Mouse (Mus musculus): Measurements from ENCODE around the gene Sgca. TPM values are rescaled to one million over a fixed set of nuclear protein-coding genes. Genes with fewer than 3 reads are reported as not detected.

The Sgca gene
- polyA plus RNA-seq, 1 experiment from 2014 or later: not detected

DNA sequence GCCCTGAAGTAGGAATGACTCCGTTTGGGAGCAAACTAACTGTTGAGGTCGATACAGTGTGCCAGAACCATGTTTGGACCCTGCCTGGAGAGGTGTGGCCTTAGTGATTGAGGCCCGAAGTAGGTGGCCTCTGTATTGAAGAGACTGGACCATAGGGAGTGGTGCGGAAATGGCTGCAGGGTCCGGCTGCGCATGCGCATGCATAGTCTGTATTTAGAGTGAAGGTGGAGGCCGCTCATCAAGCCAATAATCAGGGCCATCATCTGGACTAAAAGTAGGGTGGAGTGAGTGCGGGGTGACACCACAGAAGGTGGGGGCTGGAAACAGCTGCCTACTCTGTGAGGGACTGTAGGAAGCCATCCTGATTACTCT lies 18.4 kb downstream of the Sgca start:
- ATAC-seq (replicated peaks): 0 out of 2 replicates have a peak, but pooled peaks have one; percentile 26
- peaks cover 21% of the 10 kb centered on the region for H3K4me1 ChIP-seq
- WGBS: 84% methylated on average over 9 of the region's 9 CpGs
- H3K36me3 ChIP-seq: no peaks in the 10 kb centered on the region
- no peak overlapping the region for H3K4me3 ChIP-seq
- H3K9ac ChIP-seq (replicated peaks): no peak overlapping the region
- H3K27ac ChIP-seq (replicated peaks): peak overlapping the region; percentile 47
- H3K27me3 ChIP-seq: no peaks in the 10 kb centered on the region
- H3K4me2 ChIP-seq (replicated peaks): no peak overlapping the region
- H3K9me3 ChIP-seq: no peaks in the 10 kb centered on the region

DNA sequence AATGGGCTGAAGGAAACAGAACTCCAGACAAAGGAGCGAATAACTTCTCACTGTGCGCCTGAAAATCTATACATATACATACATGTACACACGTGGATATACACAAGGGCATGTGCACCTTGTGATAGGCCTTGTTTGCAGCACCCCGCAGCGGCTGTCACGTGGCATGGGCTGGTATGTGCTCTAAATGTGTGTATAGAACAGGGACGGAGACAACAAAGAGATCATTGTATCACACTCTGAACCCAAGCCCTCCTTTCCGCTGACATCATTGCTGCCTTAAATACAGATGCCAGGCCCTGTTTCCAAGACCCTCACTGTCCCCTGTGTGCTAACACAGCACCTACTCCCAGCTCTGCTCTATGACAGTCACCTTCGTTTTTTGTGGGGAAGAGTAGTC lies 21.0 kb downstream of the Sgca start:
- Histone ChIP-seq H3K36me3 (no peaks in the 10 kb centered on the region), H3K9me3 (no peaks in the 10 kb centered on the region), H3K27me3 (no peaks in the 10 kb centered on the region), H3K4me3 (no peak overlapping the region), H3K27ac (replicated peaks) (no peak overlapping the region), H3K4me1 (peaks cover 28% of the 10 kb centered on the region), H3K4me2 (replicated peaks) (no peak overlapping the region), H3K9ac (replicated peaks) (no peak overlapping the region)
- ATAC-seq (replicated peaks): peak; percentile 39; the same call in 1 of the 2 replicates
- WGBS: 39% methylated on average over 9 of the region's 9 CpGs

DNA sequence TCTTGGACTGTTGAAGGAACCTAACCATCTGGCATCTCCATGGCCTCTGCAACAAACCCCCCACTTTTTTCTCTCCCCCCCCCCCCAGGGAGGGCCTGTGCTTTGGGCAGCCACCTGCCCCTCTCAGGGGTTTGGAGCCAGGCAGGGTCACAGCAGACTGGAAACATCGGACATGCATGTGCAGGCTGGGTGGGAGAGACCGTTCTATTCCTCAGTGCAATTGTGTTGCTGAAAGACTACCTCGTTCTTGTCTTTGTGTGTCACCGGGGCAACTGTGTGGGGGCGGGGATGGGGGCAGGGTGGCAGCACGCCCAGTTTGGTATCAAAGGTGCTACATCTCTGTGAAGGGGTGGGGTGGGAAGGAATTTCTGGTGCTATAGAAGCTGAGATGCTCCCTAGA lies 24.0 kb downstream of the Sgca start:
- Histone ChIP-seq H3K4me2 (replicated peaks) (no peak overlapping the region), H3K27ac (replicated peaks) (peak overlapping the region; percentile 48), H3K4me3 (no peak overlapping the region), H3K9me3 (no peaks in the 10 kb centered on the region), H3K9ac (replicated peaks) (no peak overlapping the region), H3K36me3 (no peaks in the 10 kb centered on the region), H3K4me1 (peaks cover 18% of the 10 kb centered on the region), H3K27me3 (no peaks in the 10 kb centered on the region)
- under 1% methylated on average over 6 of the region's 6 CpGs for WGBS
- 0 out of 2 replicates have a peak, but pooled peaks have one; percentile 48 for ATAC-seq (replicated peaks)

DNA sequence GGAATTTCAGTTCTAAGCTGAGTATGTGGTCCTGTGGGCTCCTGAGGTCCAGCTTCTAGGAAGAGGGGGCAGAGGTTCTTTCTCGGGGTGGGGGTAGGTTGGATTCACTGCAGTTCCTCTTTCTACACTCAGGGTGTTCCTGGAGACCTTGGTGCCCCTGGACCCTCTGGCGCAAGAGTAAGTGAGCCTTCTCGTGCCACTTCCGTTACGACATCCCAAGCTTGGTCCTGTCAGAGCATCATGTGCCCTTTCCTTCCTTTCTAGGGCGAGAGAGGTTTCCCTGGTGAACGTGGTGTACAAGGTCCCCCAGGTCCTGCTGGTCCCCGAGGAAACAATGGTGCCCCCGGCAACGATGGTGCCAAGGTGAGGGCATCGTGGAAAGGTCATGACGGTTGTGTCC lies 30.9 kb downstream of the Sgca start:
- Histone ChIP-seq H3K36me3 (no peaks in the 10 kb centered on the region), H3K9ac (replicated peaks) (no peak overlapping the region), H3K4me2 (replicated peaks) (no peak overlapping the region), H3K9me3 (no peaks in the 10 kb centered on the region), H3K4me1 (no peaks in the 10 kb centered on the region), H3K4me3 (no peak overlapping the region), H3K27ac (replicated peaks) (no peak overlapping the region), H3K27me3 (no peaks in the 10 kb centered on the region)
- no peak for ATAC-seq (replicated peaks)
- WGBS: 93% methylated on average over 12 of the region's 12 CpGs

DNA sequence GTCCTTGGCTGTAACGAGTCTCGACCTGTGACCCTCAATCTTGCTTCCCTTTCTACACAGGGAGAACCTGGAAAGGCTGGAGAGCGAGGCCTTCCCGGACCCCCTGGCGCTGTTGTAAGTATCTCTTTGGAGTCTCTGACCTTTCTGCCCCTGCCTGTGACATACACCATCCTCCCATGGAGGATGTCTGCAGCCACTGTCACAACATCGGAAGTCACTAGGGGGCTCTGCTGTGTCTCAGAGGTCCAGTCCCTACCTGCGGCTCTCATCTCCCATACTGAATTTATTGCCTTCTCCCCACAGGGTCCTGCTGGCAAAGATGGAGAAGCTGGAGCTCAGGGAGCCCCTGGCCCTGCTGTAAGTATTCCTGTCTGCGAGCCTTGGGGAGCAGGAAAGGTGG lies 31.8 kb downstream of the Sgca start:
- H3K27ac ChIP-seq (replicated peaks): no peak overlapping the region
- H3K9me3 ChIP-seq: no peaks in the 10 kb centered on the region
- no peak for ATAC-seq (replicated peaks)
- WGBS: 22% methylated on average over 8 of the region's 8 CpGs
- no peak overlapping the region for H3K9ac ChIP-seq (replicated peaks)
- no peaks in the 10 kb centered on the region for H3K4me1 ChIP-seq
- no peaks in the 10 kb centered on the region for H3K36me3 ChIP-seq
- H3K27me3 ChIP-seq: peaks cover 5% of the 10 kb centered on the region; the same call in 1 of the 2 replicates
- no peak overlapping the region for H3K4me2 ChIP-seq (replicated peaks)
- no peak overlapping the region for H3K4me3 ChIP-seq

DNA sequence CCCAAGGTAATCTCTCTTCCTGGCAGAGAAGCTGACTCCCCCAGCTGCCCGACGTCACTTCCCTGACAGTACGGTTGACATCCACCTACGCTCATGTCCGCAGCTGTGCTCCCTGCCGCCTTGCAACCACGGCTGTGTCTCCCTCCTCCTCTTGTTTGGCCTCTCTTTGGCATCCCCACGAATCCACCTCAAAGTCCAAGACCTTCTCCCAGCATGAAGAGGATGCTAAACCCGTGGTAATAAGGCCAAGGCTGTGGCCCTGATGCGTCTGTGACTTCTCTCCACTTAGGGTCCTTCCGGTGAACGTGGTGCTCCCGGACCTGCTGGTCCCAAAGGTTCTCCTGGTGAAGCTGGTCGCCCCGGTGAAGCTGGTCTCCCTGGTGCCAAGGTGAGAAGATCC lies 33.1 kb downstream of the Sgca start:
- no peaks in the 10 kb centered on the region for H3K36me3 ChIP-seq
- no peak overlapping the region for H3K27ac ChIP-seq (replicated peaks)

DNA sequence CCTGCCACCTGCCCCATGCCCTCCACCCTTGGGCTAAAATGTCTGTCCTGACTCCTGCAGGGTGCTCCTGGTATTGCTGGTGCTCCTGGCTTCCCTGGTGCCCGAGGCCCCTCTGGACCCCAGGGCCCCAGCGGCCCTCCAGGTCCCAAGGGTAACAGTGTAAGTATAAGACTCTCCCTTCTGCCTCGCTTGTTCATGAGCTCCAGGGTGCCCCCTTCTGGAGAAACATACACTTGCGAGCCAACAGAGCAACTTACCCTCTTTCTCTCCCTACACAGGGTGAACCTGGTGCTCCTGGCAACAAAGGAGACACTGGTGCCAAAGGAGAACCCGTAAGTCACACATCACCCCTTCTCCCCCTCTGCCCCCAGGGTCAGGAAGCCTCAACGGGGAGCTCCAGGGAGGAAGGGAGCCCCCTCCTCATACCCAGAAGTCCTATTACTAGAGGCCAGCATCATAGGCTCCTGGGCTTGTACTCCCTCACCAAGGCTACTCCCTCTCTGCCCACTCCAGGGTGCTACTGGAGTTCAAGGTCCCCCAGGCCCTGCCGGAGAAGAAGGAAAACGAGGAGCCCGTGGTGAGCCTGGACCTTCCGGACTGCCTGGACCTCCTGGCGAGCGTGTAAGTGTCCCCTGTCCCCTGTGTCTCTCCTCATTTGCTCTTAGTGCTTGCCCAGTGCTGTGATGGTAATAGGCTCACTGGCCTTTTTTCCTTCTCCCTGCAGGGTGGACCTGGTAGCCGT lies 33.7 kb downstream of the Sgca start:
- Histone ChIP-seq H3K36me3 (no peaks in the 10 kb centered on the region), H3K4me1 (peaks cover 5% of the 10 kb centered on the region), H3K27ac (replicated peaks) (no peak overlapping the region), H3K4me2 (replicated peaks) (no peak overlapping the region), H3K4me3 (no peak overlapping the region), H3K9ac (replicated peaks) (no peak overlapping the region), H3K27me3 (peaks cover 22% of the 10 kb centered on the region), H3K9me3 (no peaks in the 10 kb centered on the region)
- ATAC-seq (replicated peaks): no peak
- 50% methylated on average over 13 of the region's 13 CpGs for WGBS

More for the DNA sequence above, 33.1 kb downstream of the Sgca start:
- Histone ChIP-seq H3K9me3 (no peaks in the 10 kb centered on the region), H3K4me3 (no peak overlapping the region), H3K4me1 (no peaks in the 10 kb centered on the region), H3K27me3 (peaks cover 16% of the 10 kb centered on the region), H3K4me2 (replicated peaks) (no peak overlapping the region), H3K9ac (replicated peaks) (no peak overlapping the region)
- ATAC-seq (replicated peaks): no peak
- WGBS: 78% methylated on average over 15 of the region's 15 CpGs

DNA sequence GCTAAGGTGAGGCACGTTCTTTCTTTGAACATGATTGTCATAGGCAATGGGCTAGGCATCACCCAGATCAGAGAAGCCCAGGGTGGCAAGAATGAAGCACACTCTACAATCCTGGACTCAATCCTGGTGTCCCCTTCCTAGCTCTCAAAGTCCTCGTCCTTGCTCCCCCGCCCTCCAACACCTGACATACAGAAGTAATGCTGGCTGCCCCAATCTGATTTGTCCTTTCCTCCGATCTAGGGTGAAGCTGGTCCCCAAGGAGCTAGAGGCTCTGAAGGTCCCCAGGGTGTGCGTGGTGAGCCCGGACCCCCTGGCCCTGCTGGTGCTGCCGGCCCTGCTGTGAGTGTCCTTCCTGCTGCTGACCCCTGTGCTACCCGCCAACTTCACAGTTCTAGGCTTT lies 34.4 kb downstream of the Sgca start:
- Histone ChIP-seq H3K4me2 (replicated peaks) (no peak overlapping the region), H3K27ac (replicated peaks) (no peak overlapping the region), H3K9me3 (no peaks in the 10 kb centered on the region), H3K4me3 (no peak overlapping the region), H3K4me1 (peaks cover 12% of the 10 kb centered on the region), H3K36me3 (no peaks in the 10 kb centered on the region), H3K9ac (replicated peaks) (no peak overlapping the region), H3K27me3 (peaks cover 25% of the 10 kb centered on the region)
- 79% methylated on average over 8 of the region's 8 CpGs for whole genome bisulfite sequencing
- no peak for ATAC-seq (replicated peaks)

DNA sequence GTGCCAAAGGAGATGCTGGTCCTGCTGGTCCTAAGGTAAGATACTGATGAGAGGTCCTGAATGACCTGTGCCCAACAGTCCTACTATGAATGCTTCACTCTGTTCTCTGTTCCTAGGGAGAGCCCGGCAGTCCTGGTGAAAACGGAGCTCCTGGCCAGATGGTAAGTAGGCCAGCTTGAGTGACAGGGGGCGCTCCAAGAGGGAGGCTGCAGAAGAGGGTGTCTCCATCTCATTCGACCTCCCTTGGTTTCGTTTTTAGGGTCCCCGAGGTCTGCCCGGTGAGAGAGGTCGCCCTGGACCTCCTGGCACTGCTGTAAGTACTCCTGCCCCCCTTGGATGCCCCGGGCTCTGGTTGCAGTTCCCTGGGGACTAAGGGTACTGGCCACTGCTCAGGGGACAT lies 35.0 kb downstream of the Sgca start:
- H3K4me3 ChIP-seq: no peak overlapping the region
- no peak overlapping the region for H3K9ac ChIP-seq (replicated peaks)
- H3K36me3 ChIP-seq: no peaks in the 10 kb centered on the region
- WGBS: 38% methylated on average over 9 of the region's 9 CpGs
- H3K4me2 ChIP-seq (replicated peaks): no peak overlapping the region
- no peak overlapping the region for H3K27ac ChIP-seq (replicated peaks)
- peaks cover 15% of the 10 kb centered on the region for H3K4me1 ChIP-seq
- peaks cover 32% of the 10 kb centered on the region for H3K27me3 ChIP-seq
- H3K9me3 ChIP-seq: no peaks in the 10 kb centered on the region
- ATAC-seq (replicated peaks): no peak

DNA sequence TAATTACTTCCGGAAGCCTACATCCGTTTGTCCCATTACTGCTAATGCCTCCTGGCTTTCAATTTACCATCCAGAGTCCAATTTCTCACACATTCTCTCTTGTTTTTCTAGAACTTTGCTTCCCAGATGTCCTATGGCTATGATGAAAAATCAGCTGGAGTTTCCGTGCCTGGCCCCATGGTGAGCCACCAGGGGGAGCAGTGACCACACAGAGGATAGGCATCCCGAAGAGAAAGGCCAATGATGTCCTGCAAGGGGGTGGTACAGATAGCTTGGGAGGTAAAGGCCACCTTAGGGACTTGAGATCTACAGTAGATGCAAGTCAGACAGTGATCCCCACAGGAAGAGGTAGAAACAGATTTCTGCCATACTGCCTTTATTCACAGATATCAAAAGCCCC lies 36.8 kb downstream of the Sgca start:
- H3K4me1 ChIP-seq: peaks cover 15% of the 10 kb centered on the region
- H3K36me3 ChIP-seq: no peaks in the 10 kb centered on the region
- ATAC-seq (replicated peaks): no peak
- H3K9me3 ChIP-seq: no peaks in the 10 kb centered on the region
- H3K27ac ChIP-seq (replicated peaks): no peak overlapping the region
- no peak overlapping the region for H3K4me2 ChIP-seq (replicated peaks)
- no peak overlapping the region for H3K4me3 ChIP-seq
- peaks cover 46% of the 10 kb centered on the region for H3K27me3 ChIP-seq
- 21% methylated on average over 4 of the region's 4 CpGs for WGBS
- no peak overlapping the region for H3K9ac ChIP-seq (replicated peaks)

DNA sequence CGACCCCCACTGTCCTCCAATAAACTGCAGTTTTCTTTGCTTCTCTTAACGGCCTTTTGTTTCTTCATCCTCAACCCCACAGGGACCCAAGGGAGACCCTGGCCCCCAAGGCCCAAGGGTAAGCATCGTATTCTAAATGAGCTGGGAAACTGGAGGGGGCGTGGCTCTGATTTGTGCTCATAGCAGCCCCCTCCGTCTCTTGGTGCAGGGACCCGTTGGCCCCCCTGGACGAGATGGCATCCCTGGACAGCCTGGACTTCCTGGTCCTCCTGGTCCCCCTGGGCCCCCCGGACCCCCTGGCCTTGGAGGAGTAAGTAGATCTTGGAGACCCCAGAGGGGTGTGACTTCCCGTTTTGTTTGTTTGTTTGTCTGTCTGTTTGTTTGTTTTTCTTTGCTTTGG lies 37.8 kb downstream of the Sgca start:
- no peaks in the 10 kb centered on the region for H3K36me3 ChIP-seq
- no peak overlapping the region for H3K4me3 ChIP-seq
- no peaks in the 10 kb centered on the region for H3K9me3 ChIP-seq
- 22% methylated on average over 9 of the region's 9 CpGs for WGBS
- H3K4me1 ChIP-seq: peaks cover 15% of the 10 kb centered on the region
- H3K27me3 ChIP-seq: peaks cover 51% of the 10 kb centered on the region
- no peak for ATAC-seq (replicated peaks)
- no peak overlapping the region for H3K9ac ChIP-seq (replicated peaks)
- no peak overlapping the region for H3K4me2 ChIP-seq (replicated peaks)
- no peak overlapping the region for H3K27ac ChIP-seq (replicated peaks)

DNA sequence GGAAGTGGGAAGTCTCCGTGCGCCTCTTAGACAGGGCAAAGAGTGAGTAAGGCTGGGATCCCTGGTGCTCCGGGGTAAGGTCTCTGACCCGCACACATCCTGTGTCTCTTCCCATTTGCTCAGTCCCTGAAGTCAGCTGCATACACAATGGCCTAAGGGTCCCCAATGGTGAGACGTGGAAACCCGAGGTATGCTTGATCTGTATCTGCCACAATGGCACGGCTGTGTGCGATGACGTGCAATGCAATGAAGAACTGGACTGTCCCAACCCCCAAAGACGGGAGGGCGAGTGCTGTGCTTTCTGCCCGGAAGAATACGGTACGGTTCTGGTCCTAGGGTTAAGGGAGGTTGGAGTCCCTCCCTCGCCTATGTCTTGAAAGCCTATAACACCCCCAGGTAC lies 38.3 kb downstream of the Sgca start:
- H3K9me3 ChIP-seq: no peaks in the 10 kb centered on the region
- H3K9ac ChIP-seq (replicated peaks): peak overlapping the region; percentile 32; the same call in 1 of the 2 replicates
- H3K27ac ChIP-seq (replicated peaks): no peak overlapping the region
- peak overlapping the region; percentile 59 for H3K4me2 ChIP-seq (replicated peaks)
- no peaks in the 10 kb centered on the region for H3K36me3 ChIP-seq
- ATAC-seq (replicated peaks): no peak
- H3K27me3 ChIP-seq: peaks cover 55% of the 10 kb centered on the region
- 1% methylated on average over 15 of the region's 15 CpGs for WGBS
- peak overlapping the region; percentile 36 for H3K4me3 ChIP-seq
- peaks cover 15% of the 10 kb centered on the region for H3K4me1 ChIP-seq

DNA sequence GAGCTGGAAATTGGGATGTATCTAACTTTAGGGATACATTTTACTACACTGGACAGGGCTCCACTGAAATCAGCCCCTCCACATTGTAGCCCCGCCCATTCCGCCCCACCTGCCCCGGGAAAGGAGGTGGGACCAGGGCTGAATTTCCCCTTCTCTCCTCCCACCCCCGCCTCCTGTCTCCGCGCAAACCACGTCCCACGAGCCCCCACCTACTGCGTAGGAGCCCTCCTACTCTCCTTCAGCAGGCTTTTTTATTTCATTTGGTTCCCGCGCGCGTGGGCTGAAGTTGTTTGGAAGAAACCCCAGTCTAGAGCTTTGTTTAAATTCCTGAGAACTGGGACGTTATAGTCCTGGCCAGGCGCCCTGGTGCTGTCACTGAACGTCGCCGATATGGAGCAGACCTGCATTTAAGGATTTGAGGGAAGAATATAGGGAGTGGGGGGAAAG lies 38.8 kb downstream of the Sgca start:
- WGBS: under 1% methylated on average over 18 of the region's 18 CpGs
- H3K9ac ChIP-seq (replicated peaks): peak overlapping the region; percentile 32; the same call in 1 of the 2 replicates
- H3K4me2 ChIP-seq (replicated peaks): peak overlapping the region; percentile 59

More for the DNA sequence above, 38.8 kb downstream of the Sgca start:
- H3K4me3 ChIP-seq: peak overlapping the region; percentile 36
- no peaks in the 10 kb centered on the region for H3K9me3 ChIP-seq
- no peaks in the 10 kb centered on the region for H3K36me3 ChIP-seq
- H3K4me1 ChIP-seq: peaks cover 15% of the 10 kb centered on the region
- peak; percentile 39; the same call in 1 of the 2 replicates for ATAC-seq (replicated peaks)
- H3K27me3 ChIP-seq: peaks cover 55% of the 10 kb centered on the region
- H3K27ac ChIP-seq (replicated peaks): no peak overlapping the region

All from forebrain, embryonic 15.5 days (tissue).